ENCODE assay signal across 8 mouse cellular contexts in the genomic region with DNA sequence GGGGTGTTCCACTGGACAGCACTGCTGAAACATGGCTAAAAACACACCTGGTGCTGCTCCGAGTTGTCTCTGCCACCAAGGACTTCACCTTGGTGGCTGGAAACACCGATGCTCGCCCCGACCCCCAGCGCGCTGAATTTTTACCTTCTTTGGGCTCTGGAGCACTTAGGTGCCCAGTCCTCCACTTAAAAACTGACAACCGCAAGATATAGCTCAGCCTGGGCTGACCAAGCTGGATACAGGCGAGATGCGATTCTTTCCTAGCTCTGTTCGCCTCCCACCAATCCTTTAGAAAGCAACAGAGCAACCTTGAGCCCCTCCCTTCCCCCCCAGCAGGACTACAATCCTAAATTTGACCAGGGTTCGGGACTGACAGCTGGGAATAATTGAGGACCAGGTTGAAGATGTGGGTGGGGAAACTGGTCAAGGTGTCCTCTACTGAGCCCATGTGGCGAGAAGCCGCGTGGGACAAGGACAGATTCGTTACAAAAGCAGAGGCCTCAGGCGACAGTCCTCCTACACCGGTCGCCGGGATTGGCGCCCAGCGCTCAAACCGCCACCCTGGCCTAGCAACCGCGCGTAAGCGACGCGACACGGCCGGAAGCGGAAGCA. TPM values are rescaled to one million over a fixed set of nuclear protein-coding genes. Genes with fewer than 3 reads are reported as not detected.
A peak's percentile ranks its signal among the peaks of the same experiment; 100 is the strongest.
DNase-seq lines count a peak whose midpoint lies in the region; ATAC-seq and TF ChIP-seq lines count a peak whose summit lies in the region.

No protein-coding gene starts in this region.

- 10% methylated on average over 30 of the region's 31 CpGs for WGBS in heart, embryonic 12.5 days
- WGBS in forebrain, embryonic 12.5 days = 28% methylated on average over 31 of the region's 31 CpGs
- 17% methylated on average over 31 of the region's 31 CpGs for WGBS in limb, embryonic 13.5 days
- WGBS in olfactory bulb, adult 2 months = 19% methylated on average over 31 of the region's 31 CpGs

- H3K27me3 ChIP-seq in heart, embryonic 12.5 days (replicated peaks) = no peaks in the 10 kb centered on the region
- no peaks in the 10 kb centered on the region for H3K27me3 ChIP-seq in testis, adult 2 months (ENCODE audit: control insufficient read depth, insufficient read depth, low read length)
- H3K27me3 ChIP-seq in forebrain, embryonic 12.5 days = peaks cover 20% of the 10 kb centered on the region; the same call in 1 of the 2 replicates
- H3K27me3 ChIP-seq in limb, embryonic 13.5 days = peaks cover 27% of the 10 kb centered on the region

- peak overlapping the region; percentile 69 for H3K4me3 ChIP-seq in heart, embryonic 12.5 days
- peak overlapping the region; percentile 84 for H3K4me3 ChIP-seq in testis, adult 2 months (ENCODE audit: control insufficient read depth, low read depth, low read length)
- H3K4me3 ChIP-seq in forebrain, embryonic 12.5 days (replicated peaks) = peak overlapping the region; percentile 52
- H3K4me3 ChIP-seq in limb, embryonic 13.5 days = peak overlapping the region; percentile 58
- H3K4me3 ChIP-seq in olfactory bulb, adult 2 months (ENCODE audit: insufficient read depth, low read depth, low read length) = peak overlapping the region; percentile 68

- TF ChIP-seq POLR2A in testis, adult 2 months (IDR thresholded peaks at IDR 0.05; ENCODE audit: control insufficient read depth, low read depth, low read length) = no peak; the same call in 1 of the 2 replicates
- 0 out of 2 replicates have a peak, but pooled peaks have one; percentile 36 for TF ChIP-seq POLR2A in olfactory bulb, adult 2 months (IDR thresholded peaks at IDR 0.05; ENCODE audit: insufficient read depth, low read depth, low read length)

- peak overlapping the region; percentile 80 for H3K9ac ChIP-seq in heart, embryonic 12.5 days
- peak overlapping the region; percentile 60 for H3K9ac ChIP-seq in forebrain, embryonic 12.5 days
- H3K9ac ChIP-seq in limb, embryonic 13.5 days = peak overlapping the region; percentile 68

- no peak for TF ChIP-seq CTCF in testis, adult 2 months (IDR thresholded peaks at IDR 0.05; ENCODE audit: control insufficient read depth, insufficient read depth, insufficient replicate concordance, low read depth, low read length)
- TF ChIP-seq CTCF in olfactory bulb, adult 2 months (IDR thresholded peaks at IDR 0.05; ENCODE audit: insufficient read depth, low read depth, low read length) = no peak

- H3K36me3 ChIP-seq in heart, embryonic 12.5 days = peaks cover 9% of the 10 kb centered on the region
- H3K36me3 ChIP-seq in testis, adult 2 months (ENCODE audit: control insufficient read depth, insufficient read depth, low read length) = no peaks in the 10 kb centered on the region
- H3K36me3 ChIP-seq in forebrain, embryonic 12.5 days (replicated peaks) = no peaks in the 10 kb centered on the region
- peaks cover 7% of the 10 kb centered on the region for H3K36me3 ChIP-seq in limb, embryonic 13.5 days

- 0 out of 2 replicates have a peak, but pooled peaks cover 5% of the 10 kb centered on the region for H3K4me1 ChIP-seq in heart, embryonic 12.5 days (replicated peaks)
- peaks cover 8% of the 10 kb centered on the region for H3K4me1 ChIP-seq in testis, adult 2 months (ENCODE audit: control insufficient read depth, insufficient read depth, low read length)
- no peaks in the 10 kb centered on the region for H3K4me1 ChIP-seq in forebrain, embryonic 12.5 days
- no peaks in the 10 kb centered on the region for H3K4me1 ChIP-seq in limb, embryonic 13.5 days
- H3K4me1 ChIP-seq in olfactory bulb, adult 2 months (ENCODE audit: control insufficient read depth, insufficient read depth, low read length) = no peaks in the 10 kb centered on the region

- no peaks in the 10 kb centered on the region for H3K9me3 ChIP-seq in heart, embryonic 12.5 days (replicated peaks)
- H3K9me3 ChIP-seq in forebrain, embryonic 12.5 days = no peaks in the 10 kb centered on the region
- H3K9me3 ChIP-seq in limb, embryonic 13.5 days = no peaks in the 10 kb centered on the region

- H3K27ac ChIP-seq in heart, embryonic 12.5 days (ENCODE audit: poor library complexity, severe bottlenecking) = peak overlapping the region; percentile 98
- peak overlapping the region; percentile 87 for H3K27ac ChIP-seq in testis, adult 2 months (ENCODE audit: control insufficient read depth, insufficient read depth, low read depth, low read length)
- peak overlapping the region; percentile 90 for H3K27ac ChIP-seq in forebrain, embryonic 12.5 days
- H3K27ac ChIP-seq in limb, embryonic 13.5 days = peak overlapping the region; percentile 80; the same call in 1 of the 2 replicates
- H3K27ac ChIP-seq in olfactory bulb, adult 2 months (ENCODE audit: insufficient read depth, low read depth, low read length) = peak overlapping the region; percentile 91

- H3K4me2 ChIP-seq in heart, embryonic 12.5 days = peak overlapping the region; percentile 85
- H3K4me2 ChIP-seq in forebrain, embryonic 12.5 days = peak overlapping the region; percentile 67
- peak overlapping the region; percentile 74 for H3K4me2 ChIP-seq in limb, embryonic 13.5 days (replicated peaks)

- no peak for DNase-seq in heart, adult 8-10 months (ENCODE audit: low spot score)
- DNase-seq in testis, postnatal 14 days (ENCODE audit: low spot score) = no peak
- no peak for DNase-seq in embryo, embryonic 9.5 days (ENCODE audit: extremely low spot score)

- ATAC-seq in heart, embryonic 12.5 days (ENCODE audit: insufficient number of reproducible peaks, low FRiP score) = no peak
- ATAC-seq in forebrain, embryonic 12.5 days (ENCODE audit: low FRiP score) = peak; percentile 9
- ATAC-seq in limb, embryonic 13.5 days (ENCODE audit: low FRiP score, low read depth) = no peak

RNA-seq across cellular contexts. Expression of a gene that starts 0.7 kb away (rescaled TPM):
- polyA plus RNA-seq in heart, embryonic 12.5 days (2016; fragmentation: Nextera tagmentation; extraction: Ambion mirVana) = 38.8 and 39.2 TPM in 2 replicates
- total RNA-seq in heart, adult 8-10 months (2022) = 10 to 100 TPM; 44.7 to 55.4 (median 53.4) TPM
- 6.6 and 7.0 TPM in 2 replicates for polyA plus RNA-seq in testis, adult 2 months (2012; rRNA removed)
- polyA plus RNA-seq in forebrain, embryonic 12.5 days (2016; fragmentation: Nextera tagmentation; extraction: Ambion mirVana) = 31.7 and 32.9 TPM in 2 replicates
- 34.5 and 37.3 TPM in 2 replicates for polyA plus RNA-seq in limb, embryonic 13.5 days (2015; fragmentation: Nextera tagmentation; extraction: Ambion mirVana)
- polyA plus RNA-seq in olfactory bulb, adult 2 months (2012; ENCODE audit: insufficient read depth, insufficient read length, low replicate concordance, missing spikeins) = not detected in 2 replicates
